Mouse (Mus musculus): ENCODE measurements around the gene Gm20547.
"Not testable (repeated sequence)": the region's sequence is repeated elsewhere in the genome, so short reads cannot be mapped to it uniquely, and the experiment has no call there.

Gene Gm20547

DNA sequence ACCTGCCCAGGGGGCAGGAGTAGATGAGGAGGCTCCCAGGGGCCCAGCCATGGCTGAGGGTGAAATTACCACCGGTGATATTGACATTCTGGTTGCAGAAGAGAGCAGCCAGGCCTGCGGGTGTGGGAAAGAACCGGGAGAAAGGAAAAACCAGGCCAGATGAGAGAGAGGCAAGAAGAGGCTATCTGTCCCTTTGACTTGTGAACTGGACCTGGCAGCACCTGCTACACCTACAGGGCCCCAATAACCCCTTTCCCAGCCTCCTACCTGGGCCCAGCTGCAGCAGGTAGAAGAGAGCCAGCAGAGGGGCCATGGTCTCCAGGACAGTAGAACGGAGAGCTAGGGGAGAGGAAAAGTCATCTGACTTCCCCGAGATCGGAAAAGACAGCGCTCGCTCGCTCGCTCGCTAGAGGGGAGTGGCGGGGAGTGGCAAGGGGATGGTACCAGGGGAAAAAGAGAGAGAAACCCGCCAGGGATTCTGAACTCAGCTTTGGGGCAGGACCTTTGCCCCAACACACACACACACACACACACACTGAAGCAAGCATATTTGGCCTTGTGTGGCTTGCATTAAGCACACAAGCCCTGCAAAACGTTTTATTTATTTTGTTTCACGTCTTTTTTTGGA, at the start of gene Gm20547:
Gm20547 (minus strand) TSS at position 360 of the 628 bp plus-strand sequence.
- no peak for DNase-seq (ENCODE audit: low read depth, low spot score)

DNA sequence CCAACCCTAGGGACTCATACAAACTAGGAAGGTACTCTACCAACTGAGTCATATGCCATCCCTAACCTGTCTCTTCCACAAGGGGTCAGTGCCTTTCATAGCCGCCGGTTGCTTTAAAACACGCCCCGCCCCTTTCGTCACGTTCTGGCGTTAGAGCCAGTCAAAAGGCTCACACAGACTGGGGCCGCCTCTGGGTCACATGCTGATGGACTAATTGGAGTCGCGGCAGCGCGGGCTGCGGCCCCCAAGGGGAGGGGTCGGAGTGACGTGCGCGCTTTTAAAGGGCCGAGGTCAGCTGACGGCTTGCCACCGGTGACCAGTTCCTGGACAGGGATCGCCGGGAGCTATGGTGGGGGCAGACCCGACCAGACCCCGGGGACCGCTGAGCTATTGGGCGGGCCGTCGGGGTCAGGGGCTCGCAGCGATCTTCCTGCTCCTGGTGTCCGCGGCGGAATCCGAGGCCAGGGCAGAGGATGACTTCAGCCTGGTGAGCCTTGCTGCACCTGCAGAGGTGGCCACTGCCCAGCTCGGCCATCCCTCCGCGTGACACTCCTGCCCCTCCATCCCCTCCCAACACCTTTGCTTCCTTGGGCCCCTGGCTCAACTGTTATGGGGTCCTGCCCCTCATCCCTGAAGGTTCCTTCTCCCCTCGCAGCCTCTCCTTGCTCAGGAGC, 49.4 kb upstream of the Gm20547 start, which contains the start of gene Neu1:
Neu1 (plus strand) TSS at position 193 of the 674 bp plus-strand sequence.
- peak; percentile 95 for DNase-seq (ENCODE audit: low read depth, low spot score)

- no peak for DNase-seq (ENCODE audit: low read depth, low spot score)
Measured at GRCm38 (mm10) chr17:34928841-34929240, 47.0 kb upstream of the Gm20547 start.

DNA sequence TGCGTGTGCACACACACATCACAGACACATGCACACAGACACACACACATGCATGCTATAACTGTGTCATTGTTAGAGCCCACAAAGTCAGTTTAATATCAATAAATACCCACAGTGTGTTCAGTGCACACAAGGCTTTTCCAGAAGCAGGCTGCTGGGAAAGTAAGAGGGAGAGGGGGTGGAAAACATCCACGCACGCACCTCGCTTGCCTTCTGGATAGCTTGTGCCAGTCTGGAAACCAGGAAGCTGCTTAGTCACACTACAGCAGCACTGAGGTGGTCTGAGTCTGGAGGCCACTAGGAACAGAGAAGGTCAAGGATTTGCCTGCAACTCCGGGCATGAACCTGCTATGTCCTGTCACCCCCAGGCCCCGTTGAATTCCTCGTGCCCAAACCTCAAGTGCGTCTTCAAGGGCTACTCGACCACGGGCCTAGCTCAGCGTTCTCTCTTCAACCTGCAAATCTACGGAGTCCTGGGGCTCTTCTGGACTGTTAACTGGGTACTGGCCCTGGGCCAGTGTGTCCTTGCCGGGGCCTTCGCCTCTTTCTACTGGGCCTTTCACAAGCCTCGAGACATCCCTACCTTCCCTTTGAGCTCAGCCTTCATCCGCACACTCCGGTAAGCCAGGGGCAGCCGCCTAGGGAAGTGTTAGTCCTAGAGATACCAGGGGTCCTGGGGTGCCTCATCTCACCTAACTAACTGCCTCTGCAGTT, 45.6 kb upstream of the Gm20547 start:
- no peak for DNase-seq (ENCODE audit: low read depth, low spot score)

GRCm38 (mm10) chr17:34924258-34924657, 42.4 kb upstream of the Gm20547 start:
- no peak for DNase-seq (ENCODE audit: low read depth, low spot score)

GRCm38 (mm10) chr17:34922939-34923338, 41.1 kb upstream of the Gm20547 start:
- DNase-seq (ENCODE audit: low read depth, low spot score) = no peak

GRCm38 (mm10) chr17:34917188-34917587, 35.3 kb upstream of the Gm20547 start:
- no peak for DNase-seq (ENCODE audit: low read depth, low spot score)

- no peak for DNase-seq (ENCODE audit: low read depth, low spot score)
Measured at GRCm38 (mm10) chr17:34916316-34916715, 34.5 kb upstream of the Gm20547 start.

GRCm38 (mm10) chr17:34915410-34915831, 33.6 kb upstream of the Gm20547 start:
- DNase-seq (ENCODE audit: low read depth, low spot score) = no peak

DNA sequence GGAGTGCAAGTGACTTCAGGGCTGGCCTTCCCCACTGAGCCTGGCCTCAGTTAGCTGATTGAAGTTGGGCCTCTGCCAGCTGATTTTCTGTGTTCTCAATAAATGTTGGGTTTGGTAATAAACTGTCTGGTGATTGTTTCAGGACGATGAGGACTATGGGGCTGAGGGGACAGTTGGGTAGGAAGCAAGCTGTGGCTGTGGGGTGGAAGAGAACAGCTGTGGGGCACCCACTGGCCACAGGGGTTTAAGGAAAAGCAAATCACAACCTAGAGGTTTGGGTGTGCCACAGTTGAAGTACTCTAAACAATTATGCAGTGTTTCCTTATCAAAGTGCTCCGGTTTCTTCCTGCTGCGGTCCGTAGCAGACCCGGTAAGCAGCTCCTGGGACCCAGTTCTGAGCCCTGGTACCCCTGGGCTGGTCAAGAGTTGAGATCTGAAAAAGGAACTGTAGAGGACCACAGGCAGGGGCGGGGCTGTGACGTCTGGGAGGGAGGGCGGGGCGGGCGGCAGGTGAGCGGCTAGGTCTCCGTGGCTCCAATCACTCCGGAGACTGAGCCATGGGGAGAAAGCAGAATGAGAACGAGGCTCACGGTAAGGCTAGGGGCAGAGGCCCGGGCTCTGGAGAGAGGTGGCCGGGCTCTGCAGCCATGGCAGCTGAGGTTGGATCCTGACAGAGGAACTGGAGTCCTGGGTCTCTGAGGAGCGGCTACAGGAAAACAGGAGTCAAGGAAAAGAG, 32.3 kb upstream of the Gm20547 start, which contains the start of gene Slc44a4:
Slc44a4 (plus strand) TSS at position 537 of the 736 bp plus-strand sequence.
- no peak for DNase-seq (ENCODE audit: low read depth, low spot score)

- peak; percentile 79 for DNase-seq (ENCODE audit: low read depth, low spot score)
Measured at GRCm38 (mm10) chr17:34911945-34912351, 30.1 kb upstream of the Gm20547 start.

- DNase-seq (ENCODE audit: low read depth, low spot score) = no peak
Measured at GRCm38 (mm10) chr17:34910982-34911381, 29.1 kb upstream of the Gm20547 start.

GRCm38 (mm10) chr17:34902895-34903294, 21.1 kb upstream of the Gm20547 start:
- DNase-seq (ENCODE audit: low read depth, low spot score) = no peak

DNA sequence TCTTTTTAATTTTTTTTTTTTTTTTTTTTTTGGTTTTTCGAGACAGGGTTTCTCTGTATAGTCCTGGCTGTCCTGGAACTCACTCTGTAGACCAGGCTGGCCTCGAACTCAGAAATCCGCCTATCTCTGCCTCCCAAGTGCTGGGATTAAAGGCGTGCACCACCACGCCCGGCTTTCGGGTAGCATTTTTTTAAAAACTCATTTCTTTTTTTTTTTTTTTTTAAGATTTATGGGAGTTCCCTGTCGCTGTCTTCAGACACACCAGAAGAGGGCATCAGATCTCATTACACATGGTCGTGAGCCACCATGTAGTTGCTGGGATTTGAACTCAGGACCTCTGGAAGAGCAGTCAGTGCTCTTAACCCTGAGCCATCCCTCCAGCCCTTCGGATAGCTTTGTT, 20.1 kb upstream of the Gm20547 start:
- DNase-seq (ENCODE audit: low read depth, low spot score) = not testable (repeated sequence)

DNA sequence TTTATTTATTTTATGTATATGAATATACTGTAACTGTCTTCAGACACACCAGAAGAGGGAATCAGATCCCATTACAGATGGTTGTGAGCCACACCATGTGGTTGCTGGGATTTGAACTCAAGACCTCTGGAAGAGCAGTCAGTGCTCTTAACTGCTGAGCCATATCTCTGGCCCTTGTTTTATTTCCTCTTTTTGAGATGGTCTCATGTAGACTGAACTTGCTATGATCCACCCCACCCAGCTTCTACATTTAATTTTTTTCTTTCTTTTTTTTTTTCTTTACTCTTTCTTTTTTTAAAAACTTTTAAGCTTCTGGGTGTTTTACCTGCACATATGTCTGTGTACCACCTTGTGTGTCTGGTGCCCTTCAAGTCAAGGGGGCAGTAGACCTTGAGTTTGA, 19.0 kb upstream of the Gm20547 start:
- DNase-seq (ENCODE audit: low read depth, low spot score) = not testable (repeated sequence)

- DNase-seq (ENCODE audit: low read depth, low spot score) = no peak
Measured at GRCm38 (mm10) chr17:34899890-34900243, 18.0 kb upstream of the Gm20547 start.

DNA sequence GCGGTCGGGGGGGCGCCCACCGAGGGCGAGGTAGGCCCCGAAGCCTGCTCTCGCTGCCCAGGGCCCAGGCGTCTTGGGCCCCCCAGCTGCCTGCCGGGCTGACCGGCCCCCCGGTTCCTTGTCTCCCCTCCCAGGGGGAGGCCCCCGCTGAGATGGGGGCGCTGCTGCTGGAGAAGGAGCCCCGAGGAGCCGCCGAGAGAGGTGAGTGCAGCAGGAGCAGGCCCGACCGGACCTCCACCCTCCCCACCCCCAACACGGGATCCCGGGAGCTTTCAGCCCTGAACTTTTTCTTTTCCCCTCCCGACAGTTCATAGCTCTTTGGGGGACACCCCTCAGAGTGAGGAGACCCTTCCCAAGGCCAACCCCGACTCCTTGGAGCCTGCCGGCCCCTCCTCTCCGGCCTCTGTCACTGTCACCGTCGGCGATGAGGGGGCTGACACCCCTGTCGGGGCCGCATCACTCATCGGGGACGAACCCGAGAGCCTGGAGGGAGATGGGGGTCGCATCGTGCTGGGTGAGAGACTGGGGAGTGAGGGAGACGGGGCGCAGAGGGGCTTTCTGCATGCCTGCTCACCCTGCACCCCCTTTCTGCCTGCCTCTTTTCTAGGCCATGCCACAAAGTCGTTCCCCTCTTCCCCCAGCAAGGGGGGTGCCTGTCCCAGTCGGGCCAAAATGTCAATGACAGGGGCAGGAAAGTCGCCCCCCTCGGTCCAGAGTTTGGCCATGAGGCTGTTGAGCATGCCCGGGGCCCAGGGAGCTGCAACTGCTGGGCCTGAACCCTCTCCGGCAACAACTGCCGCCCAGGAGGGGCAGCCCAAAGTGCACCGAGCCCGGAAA, 17.4 kb upstream of the Gm20547 start:
- no peak for DNase-seq (ENCODE audit: low read depth, low spot score)

DNA sequence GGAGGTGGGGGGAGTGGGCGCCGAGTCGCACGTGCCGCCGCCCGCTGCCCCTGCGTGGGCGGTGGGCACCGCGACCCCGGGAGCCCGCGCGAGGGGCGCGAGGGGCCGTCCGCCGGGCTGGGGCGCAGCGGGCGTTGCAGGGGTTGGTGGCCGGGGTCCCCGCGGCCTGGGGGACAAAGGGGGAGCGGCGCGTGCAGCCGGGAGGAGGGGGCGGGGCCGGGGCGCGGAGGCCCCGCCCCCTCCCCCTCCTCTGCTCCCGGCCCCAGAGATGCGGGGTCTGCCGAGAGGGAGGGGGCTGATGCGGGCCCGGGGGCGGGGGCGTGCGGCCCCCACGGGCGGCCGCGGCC, 16.8 kb upstream of the Gm20547 start:
- DNase-seq (ENCODE audit: low read depth, low spot score) = no peak

GRCm38 (mm10) chr17:34898160-34898586, 16.3 kb upstream of the Gm20547 start, which contains the start of the genes C2 and Ehmt2:
Gene C2 (minus strand): TSS chr17:34898265.
Gene Ehmt2 (plus strand): TSS chr17:34898469.
- peak; percentile 70 for DNase-seq (ENCODE audit: low read depth, low spot score)

- DNase-seq (ENCODE audit: low read depth, low spot score) = no peak
Measured at GRCm38 (mm10) chr17:34897373-34898159, 15.7 kb upstream of the Gm20547 start.

All from retina, postnatal 7 days (tissue).